Mouse (Mus musculus): ENCODE data around the gene Tbc1d2b. TPM values are rescaled to one million over a fixed set of nuclear protein-coding genes. Genes with fewer than 3 reads are reported as not detected.

Gene Tbc1d2b
- polyA plus RNA-seq, 1 experiment = 16.4 TPM

GRCm38 (mm10) chr9:90265322-90266039, 5.1 kb downstream of the Tbc1d2b start:
- H3K27me3 ChIP-seq (replicated peaks; ENCODE audit: control insufficient read depth, insufficient read depth, low read length) = no peaks in the 10 kb centered on the region
- H3K4me3 ChIP-seq (ENCODE audit: insufficient read depth, low read depth, low read length) = no peak overlapping the region
- no peak for TF ChIP-seq POLR2A (IDR thresholded peaks at IDR 0.05; ENCODE audit: low read depth, low read length)
- no peaks in the 10 kb centered on the region for H3K36me3 ChIP-seq (ENCODE audit: control insufficient read depth, insufficient read depth, low read length)
- no peaks in the 10 kb centered on the region for H3K4me1 ChIP-seq (ENCODE audit: control insufficient read depth, insufficient read depth, low read length)
- no peak for DNase-seq
- H3K27ac ChIP-seq (ENCODE audit: insufficient read depth, low read depth, low read length) = no peak overlapping the region
- 83% methylated on average over 5 of the region's 5 CpGs for WGBS

- 90% methylated on average over 4 of the region's 4 CpGs for WGBS
- no peaks in the 10 kb centered on the region for H3K36me3 ChIP-seq (ENCODE audit: control insufficient read depth, insufficient read depth, low read length)
- H3K4me1 ChIP-seq (ENCODE audit: control insufficient read depth, insufficient read depth, low read length) = no peaks in the 10 kb centered on the region
Observed at GRCm38 (mm10) chr9:90263340-90263679, 7.3 kb downstream of the Tbc1d2b start.

GRCm38 (mm10) chr9:90262591-90263339, 7.8 kb downstream of the Tbc1d2b start:
- 86% methylated on average over 7 of the region's 7 CpGs for WGBS

More at GRCm38 (mm10) chr9:90263340-90263679, 7.3 kb downstream of the Tbc1d2b start:
- Histone ChIP-seq H3K27ac (ENCODE audit: insufficient read depth, low read depth, low read length) (no peak overlapping the region), H3K27me3 (replicated peaks; ENCODE audit: control insufficient read depth, insufficient read depth, low read length) (no peaks in the 10 kb centered on the region), H3K4me3 (ENCODE audit: insufficient read depth, low read depth, low read length) (no peak overlapping the region)
- no peak for DNase-seq
- TF ChIP-seq POLR2A (IDR thresholded peaks at IDR 0.05; ENCODE audit: low read depth, low read length) (no peak), CTCF (conservative IDR thresholded peaks at IDR 0.05; ENCODE audit: insufficient read depth, insufficient read length, low read depth, low read length) (no peak)

GRCm38 (mm10) chr9:90262063-90262462, 8.5 kb downstream of the Tbc1d2b start:
- Histone ChIP-seq H3K36me3 (ENCODE audit: control insufficient read depth, insufficient read depth, low read length) (no peaks in the 10 kb centered on the region), H3K27ac (ENCODE audit: insufficient read depth, low read depth, low read length) (no peak overlapping the region), H3K4me1 (ENCODE audit: control insufficient read depth, insufficient read depth, low read length) (no peaks in the 10 kb centered on the region), H3K4me3 (ENCODE audit: insufficient read depth, low read depth, low read length) (no peak overlapping the region), H3K27me3 (replicated peaks; ENCODE audit: control insufficient read depth, insufficient read depth, low read length) (no peaks in the 10 kb centered on the region)
- WGBS = 67% methylated on average over 3 of the region's 3 CpGs
- TF ChIP-seq POLR2A (IDR thresholded peaks at IDR 0.05; ENCODE audit: low read depth, low read length) = no peak
- no peak for TF ChIP-seq CTCF (conservative IDR thresholded peaks at IDR 0.05; ENCODE audit: insufficient read depth, insufficient read length, low read depth, low read length)
- no peak for DNase-seq

More at GRCm38 (mm10) chr9:90262591-90263339, 7.8 kb downstream of the Tbc1d2b start:
- Histone ChIP-seq H3K4me3 (ENCODE audit: insufficient read depth, low read depth, low read length) (no peak overlapping the region), H3K4me1 (ENCODE audit: control insufficient read depth, insufficient read depth, low read length) (no peaks in the 10 kb centered on the region), H3K27ac (ENCODE audit: insufficient read depth, low read depth, low read length) (no peak overlapping the region), H3K36me3 (ENCODE audit: control insufficient read depth, insufficient read depth, low read length) (no peaks in the 10 kb centered on the region), H3K27me3 (replicated peaks; ENCODE audit: control insufficient read depth, insufficient read depth, low read length) (no peaks in the 10 kb centered on the region)
- DNase-seq = no peak
- TF ChIP-seq CTCF (conservative IDR thresholded peaks at IDR 0.05; ENCODE audit: insufficient read depth, insufficient read length, low read depth, low read length) (no peak), POLR2A (IDR thresholded peaks at IDR 0.05; ENCODE audit: low read depth, low read length) (no peak)

DNA sequence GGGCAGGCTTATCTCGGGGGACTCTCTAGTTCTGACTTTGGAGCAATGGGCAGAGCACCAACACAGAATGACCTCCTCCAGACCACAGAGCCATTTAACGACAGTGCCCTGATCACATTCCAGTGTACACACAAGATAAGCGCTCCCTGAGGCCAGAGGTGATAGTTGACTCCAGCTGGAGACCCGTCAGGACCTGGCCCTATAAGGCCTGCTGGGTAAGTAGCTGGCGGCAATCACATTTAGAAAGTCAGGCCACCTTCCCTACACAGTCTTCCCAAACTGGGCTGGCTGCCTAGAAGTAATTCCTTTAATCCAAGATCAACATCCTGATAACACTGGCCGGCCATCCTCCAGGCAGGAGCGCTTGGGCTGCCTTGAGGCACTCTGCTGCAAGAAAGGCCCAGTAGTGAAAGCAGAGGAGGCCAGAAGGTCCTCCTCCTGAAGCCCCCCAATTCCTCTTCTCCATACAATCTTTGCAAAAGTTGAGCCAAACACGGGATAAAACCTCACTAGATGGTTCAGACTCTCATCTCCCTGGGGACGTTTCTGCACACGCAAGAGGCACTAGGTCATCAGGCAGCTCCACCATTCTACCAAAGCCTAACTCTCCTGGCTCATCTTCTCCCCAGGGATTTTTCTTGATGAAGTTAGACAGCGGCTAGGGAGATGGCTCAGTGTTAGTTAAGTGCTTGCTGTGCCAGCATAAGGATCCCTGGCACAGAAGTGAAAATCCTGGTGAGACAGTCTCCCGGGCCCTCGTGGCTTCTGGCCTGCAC, 9.8 kb downstream of the Tbc1d2b start:
- no peaks in the 10 kb centered on the region for H3K36me3 ChIP-seq (ENCODE audit: control insufficient read depth, insufficient read depth, low read length)
- no peaks in the 10 kb centered on the region for H3K27me3 ChIP-seq (replicated peaks; ENCODE audit: control insufficient read depth, insufficient read depth, low read length)
- H3K4me3 ChIP-seq (ENCODE audit: insufficient read depth, low read depth, low read length) = no peak overlapping the region
- DNase-seq = peak; percentile 72
- H3K4me1 ChIP-seq (ENCODE audit: control insufficient read depth, insufficient read depth, low read length) = no peaks in the 10 kb centered on the region
- H3K27ac ChIP-seq (ENCODE audit: insufficient read depth, low read depth, low read length) = peak overlapping the region; percentile 12; the same call in 1 of the 2 replicates
- 59% methylated on average over 13 of the region's 13 CpGs for WGBS
- TF ChIP-seq POLR2A (IDR thresholded peaks at IDR 0.05; ENCODE audit: low read depth, low read length) (no peak), CTCF (conservative IDR thresholded peaks at IDR 0.05; ENCODE audit: insufficient read depth, insufficient read length, low read depth, low read length) (no peak)

- Histone ChIP-seq H3K4me3 (ENCODE audit: insufficient read depth, low read depth, low read length) (no peak overlapping the region), H3K27me3 (replicated peaks; ENCODE audit: control insufficient read depth, insufficient read depth, low read length) (no peaks in the 10 kb centered on the region), H3K4me1 (ENCODE audit: control insufficient read depth, insufficient read depth, low read length) (no peaks in the 10 kb centered on the region), H3K36me3 (ENCODE audit: control insufficient read depth, insufficient read depth, low read length) (no peaks in the 10 kb centered on the region), H3K27ac (ENCODE audit: insufficient read depth, low read depth, low read length) (no peak overlapping the region; the same call in 1 of the 2 replicates)
- no peak for DNase-seq
- WGBS = 66% methylated on average over 6 of the region's 6 CpGs
- TF ChIP-seq CTCF (conservative IDR thresholded peaks at IDR 0.05; ENCODE audit: insufficient read depth, insufficient read length, low read depth, low read length) = no peak
- no peak for TF ChIP-seq POLR2A (IDR thresholded peaks at IDR 0.05; ENCODE audit: low read depth, low read length)
Observed at GRCm38 (mm10) chr9:90260079-90260478, 10.5 kb downstream of the Tbc1d2b start.

All from kidney, adult 2 months (tissue).